Mouse (Mus musculus) liver, adult 2 months (tissue): ENCODE data around the gene Fnbp1. TPM values are rescaled to one million over a fixed set of nuclear protein-coding genes. Genes with fewer than 3 reads are reported as not detected.
A peak's percentile ranks its signal among the peaks of the same experiment; 100 is the strongest.

ENCODE experiments used
- DNase-seq: peaks from one replicate; pipeline ENCODE4 v3.0.0-alpha.2; 2011; ENCODE audit warnings: low read depth, low spot score; ENCODE audit errors: extremely low read depth
- H3K27ac ChIP-seq: fragments of 200-500 bp; replicated peaks from 2 replicates; pipeline ENCODE4 v1.5.1; 2012; ENCODE audit warnings: low read depth, mild to moderate bottlenecking, control low read depth, inconsistent platforms, low read length; ENCODE audit not compliant: insufficient read depth
- H3K27me3 ChIP-seq: fragments of 200-500 bp; 2 replicates; pipeline ENCODE4 v1.6.1; 2012; ENCODE audit warnings: mild to moderate bottlenecking, moderate library complexity, low read length, inconsistent platforms; ENCODE audit not compliant: control insufficient read depth, insufficient read depth
- H3K36me3 ChIP-seq: fragments of 200-500 bp; 2 replicates; pipeline ENCODE4 v1.6.1; 2012; ENCODE audit warnings: low read length, inconsistent platforms; ENCODE audit not compliant: control insufficient read depth, insufficient read depth
- H3K4me1 ChIP-seq: fragments of 200-500 bp; 2 replicates; pipeline ENCODE4 v1.6.1; 2011; ENCODE audit warnings: low read length; ENCODE audit not compliant: control insufficient read depth, insufficient read depth
- H3K4me3 ChIP-seq: fragments of 200-500 bp; 2 replicates; pipeline ENCODE4 v1.5.1; 2011; ENCODE audit warnings: low read depth, mild to moderate bottlenecking, control low read depth, low read length, moderate library complexity; ENCODE audit not compliant: insufficient read depth
- H3K79me2 ChIP-seq: fragments of 200-500 bp; 2 replicates; pipeline ENCODE4 v1.6.1; 2012; ENCODE audit warnings: inconsistent platforms, mild to moderate bottlenecking, low read length, moderate library complexity; ENCODE audit not compliant: control insufficient read depth, insufficient read depth
- H3K9ac ChIP-seq: fragments of 200-500 bp; 2 replicates; pipeline ENCODE4 v1.6.1; 2012; ENCODE audit warnings: low read depth, mild to moderate bottlenecking, control low read depth, inconsistent platforms, low read length
- CTCF ChIP-seq: fragments of 200-500 bp; IDR thresholded peaks from 2 replicates; pipeline ENCODE4 v1.5.1; 2011; ENCODE audit warnings: low read depth, low read length, control low read depth
- POLR2A ChIP-seq: fragments of 200-500 bp; IDR thresholded peaks from 2 replicates; pipeline ENCODE4 v1.6.1; 2011; ENCODE audit warnings: low read length, control low read depth; ENCODE audit not compliant: insufficient read depth; ENCODE audit errors: extremely low read depth
- WGBS: fragments of 180-500 bp; shearing (Covaris S2); methylation state at CpG from one replicate; pipeline ENCODE4 v1.1.7; 2018; 5-methylcytosine and 5-hydroxymethylcytosine counted together
- polyA plus RNA-seq: library from polyadenylated mRNA; depleted of rRNA; stranded (reverse); fragments of >200 nt; gene quantifications from 2 replicates; pipeline ENCODE4 v1.2.3, GENCODE M21; 2012
- total RNA-seq: library from RNA; depleted of rRNA; stranded (reverse); fragments of >200 nt; gene quantifications from 2 replicates; pipeline ENCODE4 v1.2.3, GENCODE M21; 2014

Gene Fnbp1
- total and polyA plus RNA-seq, 2 experiments, result 5.2 to 8.6 TPM

- WGBS, result 93% methylated on average over 15 of the region's 15 CpGs
- Histone ChIP-seq H3K4me1 (peaks cover 4% of the 10 kb centered on the region; the same call in 1 of the 2 replicates), H3K27me3 (no peaks in the 10 kb centered on the region), H3K9ac (no peak overlapping the region), H3K79me2 (no peaks in the 10 kb centered on the region; the same call in 1 of the 2 replicates), H3K27ac (no peak overlapping the region), H3K36me3 (no peaks in the 10 kb centered on the region), H3K4me3 (no peak overlapping the region)
- no peak for DNase-seq
- TF ChIP-seq POLR2A, result no peak
- TF ChIP-seq CTCF, result no peak
Observed at GRCm38 (mm10) chr2:31096119-31096518, 45.7 kb downstream of the Fnbp1 start.

- DNase-seq, result no peak
- H3K4me3 ChIP-seq, result no peak overlapping the region
Observed at GRCm38 (mm10) chr2:31094565-31094964, 47.2 kb downstream of the Fnbp1 start.

GRCm38 (mm10) chr2:31092939-31093338 is 48.9 kb downstream of the Fnbp1 start:
- peaks cover 3% of the 10 kb centered on the region; the same call in 1 of the 2 replicates for H3K4me1 ChIP-seq
- no peak overlapping the region for H3K27ac ChIP-seq
- TF ChIP-seq POLR2A, result no peak
- TF ChIP-seq CTCF, result no peak
- H3K9ac ChIP-seq, result no peak overlapping the region
- no peak overlapping the region for H3K4me3 ChIP-seq
- H3K79me2 ChIP-seq, result no peaks in the 10 kb centered on the region; the same call in 1 of the 2 replicates
- no peaks in the 10 kb centered on the region for H3K36me3 ChIP-seq
- 24% methylated on average over 3 of the region's 3 CpGs for WGBS
- peak; percentile 52 for DNase-seq
- no peaks in the 10 kb centered on the region for H3K27me3 ChIP-seq

More at GRCm38 (mm10) chr2:31094565-31094964, 47.2 kb downstream of the Fnbp1 start:
- no peak overlapping the region for H3K27ac ChIP-seq
- no peaks in the 10 kb centered on the region for H3K36me3 ChIP-seq
- no peak overlapping the region for H3K9ac ChIP-seq
- 77% methylated on average over 5 of the region's 5 CpGs for whole genome bisulfite sequencing
- no peak for TF ChIP-seq CTCF
- TF ChIP-seq POLR2A, result no peak
- H3K79me2 ChIP-seq, result no peaks in the 10 kb centered on the region; the same call in 1 of the 2 replicates
- no peaks in the 10 kb centered on the region for H3K27me3 ChIP-seq
- peaks cover 4% of the 10 kb centered on the region; the same call in 1 of the 2 replicates for H3K4me1 ChIP-seq

DNA sequence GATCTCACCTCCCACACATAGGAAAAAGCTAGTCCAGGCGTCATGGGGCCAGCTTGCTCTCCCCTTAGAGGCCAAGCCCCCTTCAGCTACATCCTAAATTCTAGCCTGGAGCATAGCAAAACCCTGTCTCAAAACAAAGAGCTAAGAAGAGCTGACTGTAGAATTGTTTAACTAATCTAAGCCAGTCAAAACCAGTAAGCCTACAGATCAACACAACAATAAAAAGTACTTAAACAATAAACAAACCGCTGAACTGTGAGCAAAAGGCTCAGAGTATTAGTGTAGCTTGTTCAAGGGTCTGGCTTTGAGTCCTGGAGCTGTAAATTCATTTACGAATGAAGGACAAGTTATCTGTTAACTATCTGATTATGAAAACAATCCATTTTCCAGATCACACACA is 50.6 kb downstream of the Fnbp1 start:
- Histone ChIP-seq H3K9ac (no peak overlapping the region), H3K4me3 (no peak overlapping the region), H3K27ac (no peak overlapping the region), H3K79me2 (no peaks in the 10 kb centered on the region; the same call in 1 of the 2 replicates), H3K27me3 (no peaks in the 10 kb centered on the region), H3K4me1 (peaks cover 3% of the 10 kb centered on the region; the same call in 1 of the 2 replicates), H3K36me3 (no peaks in the 10 kb centered on the region)
- DNase-seq, result no peak
- 89% methylated on average over 3 of the region's 3 CpGs for WGBS
- TF ChIP-seq CTCF (no peak), POLR2A (no peak)

GRCm38 (mm10) chr2:31089607-31090006 is 52.2 kb downstream of the Fnbp1 start:
- Histone ChIP-seq H3K4me1 (peaks cover 3% of the 10 kb centered on the region; the same call in 1 of the 2 replicates), H3K79me2 (no peaks in the 10 kb centered on the region; the same call in 1 of the 2 replicates), H3K9ac (no peak overlapping the region), H3K36me3 (no peaks in the 10 kb centered on the region), H3K27me3 (no peaks in the 10 kb centered on the region), H3K4me3 (no peak overlapping the region), H3K27ac (no peak overlapping the region)
- DNase-seq, result no peak
- TF ChIP-seq CTCF, result no peak
- no peak for TF ChIP-seq POLR2A
- WGBS, result 93% methylated on average over 16 of the region's 16 CpGs

DNA sequence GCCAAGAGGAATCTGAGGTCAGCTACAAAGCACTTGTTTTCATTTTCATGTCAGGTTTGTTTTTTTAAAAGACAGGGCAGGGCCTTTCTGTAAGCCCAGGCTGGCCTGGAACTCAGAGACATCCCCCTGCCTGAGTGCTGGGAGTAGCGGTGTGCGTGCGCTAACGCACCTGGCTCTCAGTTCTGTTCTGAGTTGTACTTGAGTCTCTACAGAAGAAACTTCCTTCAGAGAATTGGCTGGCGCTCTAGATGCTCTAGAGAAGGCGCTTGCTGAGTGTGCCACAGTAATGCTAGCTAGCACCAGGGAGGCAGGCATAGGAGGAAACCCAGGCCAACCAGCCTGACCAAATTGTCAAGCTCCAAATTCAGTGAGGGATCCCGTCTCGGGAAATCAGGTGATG is 52.9 kb downstream of the Fnbp1 start:
- 89% methylated on average over 8 of the region's 8 CpGs for WGBS
- H3K36me3 ChIP-seq, result peaks cover 5% of the 10 kb centered on the region; the same call in 1 of the 2 replicates
- H3K79me2 ChIP-seq, result no peaks in the 10 kb centered on the region; the same call in 1 of the 2 replicates
- no peak overlapping the region for H3K4me3 ChIP-seq
- TF ChIP-seq CTCF (no peak), POLR2A (no peak)
- DNase-seq, result no peak
- no peaks in the 10 kb centered on the region for H3K27me3 ChIP-seq
- peaks cover 3% of the 10 kb centered on the region; the same call in 1 of the 2 replicates for H3K4me1 ChIP-seq
- no peak overlapping the region for H3K9ac ChIP-seq
- 0 out of 2 replicates have a peak overlapping the region, but pooled peaks have one; percentile 32 for H3K27ac ChIP-seq
